ENCODE assay signal across 7 mouse cellular contexts in genomic region chr6:4003445-4003844, GRCm38 (mm10). TPM values are rescaled to one million over a fixed set of nuclear protein-coding genes. Genes with fewer than 3 reads are reported as not detected.
DNase-seq lines count a peak whose midpoint lies in the region; ATAC-seq lines count a peak whose summit lies in the region.

No protein-coding gene starts in this region.

- H3K4me3 ChIP-seq in midbrain, embryonic 16.5 days (ENCODE audit: low read depth, low read length), result no peak overlapping the region
- H3K4me3 ChIP-seq in midbrain, embryonic 11.5 days (ENCODE audit: low read depth, low read length), result no peak overlapping the region
- peak overlapping the region; percentile 63 for H3K4me3 ChIP-seq in heart, embryonic 15.5 days
- H3K4me3 ChIP-seq in limb, embryonic 15.5 days, result peak overlapping the region; percentile 51

- no peaks in the 10 kb centered on the region for H3K36me3 ChIP-seq in midbrain, embryonic 16.5 days (ENCODE audit: control insufficient read depth, insufficient read depth, low read length)
- H3K36me3 ChIP-seq in midbrain, embryonic 11.5 days (ENCODE audit: control insufficient read depth, insufficient read depth, low read length), result no peaks in the 10 kb centered on the region
- H3K36me3 ChIP-seq in heart, embryonic 15.5 days, result 0 out of 2 replicates have a peak, but pooled peaks cover under 1% of the 10 kb centered on the region
- H3K36me3 ChIP-seq in limb, embryonic 15.5 days, result no peaks in the 10 kb centered on the region

- no peak for DNase-seq in midbrain, embryonic 11.5 days (ENCODE audit: low spot score, missing footprints)
- DNase-seq in layer of hippocampus, postnatal 14 days (ENCODE audit: low spot score in 2 of 2), result no peak

- WGBS in midbrain, embryonic 16.5 days, result 64% methylated on average over 4 of the region's 4 CpGs
- whole genome bisulfite sequencing in midbrain, embryonic 11.5 days, result 68% methylated on average over 4 of the region's 4 CpGs
- WGBS in heart, embryonic 15.5 days, result 32% methylated on average over 4 of the region's 4 CpGs
- WGBS in limb, embryonic 15.5 days, result 22% methylated on average over 4 of the region's 4 CpGs

- H3K9me3 ChIP-seq in midbrain, embryonic 16.5 days (replicated peaks; ENCODE audit: control insufficient read depth, low read length, poor library complexity, severe bottlenecking), result no peaks in the 10 kb centered on the region
- no peaks in the 10 kb centered on the region for H3K9me3 ChIP-seq in midbrain, embryonic 11.5 days (ENCODE audit: control insufficient read depth, low read length)
- no peaks in the 10 kb centered on the region for H3K9me3 ChIP-seq in heart, embryonic 15.5 days (replicated peaks)
- no peaks in the 10 kb centered on the region for H3K9me3 ChIP-seq in limb, embryonic 15.5 days

- H3K27ac ChIP-seq in midbrain, embryonic 16.5 days (ENCODE audit: low read length), result no peak overlapping the region
- no peak overlapping the region for H3K27ac ChIP-seq in midbrain, embryonic 11.5 days (ENCODE audit: low read depth, low read length)
- H3K27ac ChIP-seq in heart, embryonic 15.5 days, result peak overlapping the region; percentile 92
- peak overlapping the region; percentile 72 for H3K27ac ChIP-seq in limb, embryonic 15.5 days

- H3K4me1 ChIP-seq in midbrain, embryonic 16.5 days (ENCODE audit: control insufficient read depth, insufficient read depth, low read length), result peaks cover 3% of the 10 kb centered on the region; the same call in 1 of the 2 replicates
- no peaks in the 10 kb centered on the region; the same call in 1 of the 2 replicates for H3K4me1 ChIP-seq in midbrain, embryonic 11.5 days (ENCODE audit: control insufficient read depth, insufficient read depth, low read length)
- H3K4me1 ChIP-seq in heart, embryonic 15.5 days (replicated peaks), result peaks cover 11% of the 10 kb centered on the region
- peaks cover 18% of the 10 kb centered on the region for H3K4me1 ChIP-seq in limb, embryonic 15.5 days

- no peak overlapping the region for H3K9ac ChIP-seq in midbrain, embryonic 16.5 days (ENCODE audit: low read depth, low read length)
- H3K9ac ChIP-seq in midbrain, embryonic 11.5 days (ENCODE audit: low read length), result no peak overlapping the region
- no peak overlapping the region for H3K9ac ChIP-seq in heart, embryonic 15.5 days
- H3K9ac ChIP-seq in limb, embryonic 15.5 days, result no peak overlapping the region

- peak overlapping the region; percentile 52; the same call in 1 of the 2 replicates for H3K4me2 ChIP-seq in midbrain, embryonic 16.5 days (ENCODE audit: low read length)
- H3K4me2 ChIP-seq in midbrain, embryonic 11.5 days, result no peak overlapping the region
- H3K4me2 ChIP-seq in heart, embryonic 15.5 days, result peak overlapping the region; percentile 72
- H3K4me2 ChIP-seq in limb, embryonic 15.5 days, result peak overlapping the region; percentile 73

- H3K27me3 ChIP-seq in midbrain, embryonic 16.5 days (ENCODE audit: control insufficient read depth, insufficient read depth, low read depth, low read length), result no peaks in the 10 kb centered on the region
- H3K27me3 ChIP-seq in midbrain, embryonic 11.5 days (ENCODE audit: control insufficient read depth, insufficient read depth, low read length), result no peaks in the 10 kb centered on the region
- H3K27me3 ChIP-seq in heart, embryonic 15.5 days, result no peaks in the 10 kb centered on the region
- no peaks in the 10 kb centered on the region for H3K27me3 ChIP-seq in limb, embryonic 15.5 days

- no peak for ATAC-seq in midbrain, embryonic 16.5 days
- no peak for ATAC-seq in midbrain, embryonic 11.5 days (ENCODE audit: low FRiP score)
- ATAC-seq in heart, embryonic 15.5 days (replicated peaks; ENCODE audit: insufficient number of reproducible peaks, insufficient read depth, low FRiP score, low read depth), result peak; percentile 27; the same call in 1 of the 2 replicates
- no peak for ATAC-seq in limb, embryonic 15.5 days (ENCODE audit: insufficient number of reproducible peaks, low FRiP score, low TSS enrichment, low read depth)
- no peak for ATAC-seq in megakaryocyte-erythroid progenitor cell, adult 5-6 weeks (replicated peaks; ENCODE audit: low FRiP score, low TSS enrichment, poor library complexity, severe bottlenecking)
- no peak for ATAC-seq in cerebellum, adult (ENCODE audit: insufficient number of reproducible peaks, low FRiP score, low TSS enrichment)

RNA-seq across cellular contexts. Expression of gene Gng11, which starts 0.3 kb away (rescaled TPM):
- polyA plus RNA-seq in midbrain, embryonic 16.5 days (2015; fragmentation: Nextera tagmentation; extraction: Ambion mirVana), result 21.8 and 22.8 TPM in 2 replicates
- 40.2 and 43.7 TPM in 2 replicates for polyA plus RNA-seq in midbrain, embryonic 11.5 days (2014; fragmentation: Nextera tagmentation; extraction: Ambion mirVana)
- polyA plus RNA-seq in heart, embryonic 15.5 days (2015; fragmentation: Nextera tagmentation; extraction: Ambion mirVana), result 88.0 and 135 TPM in 2 replicates
- 86.6 and 96.0 TPM in 2 replicates for polyA plus RNA-seq in limb, embryonic 15.5 days (2015; fragmentation: Nextera tagmentation; extraction: Ambion mirVana)
- 10 to 100 TPM in 1 of 2 experiments, 1 to 10 TPM in 1; 9.9 to 10.8 TPM for total RNA-seq in layer of hippocampus, postnatal 14 days (2021)
- 3.8 and 6.4 TPM in 2 replicates for total RNA-seq in megakaryocyte-erythroid progenitor cell, adult 5-6 weeks (2014; fragmentation: Nextera tagmentation)
- 1.1 and 8.3 TPM in 2 replicates for total RNA-seq in megakaryocyte-erythroid progenitor cell, adult 5-6 weeks (2017)

RNA-seq across cellular contexts. Expression of gene Gngt1, which starts 9.9 kb away (rescaled TPM):
- polyA plus RNA-seq in midbrain, embryonic 16.5 days (2015; fragmentation: Nextera tagmentation; extraction: Ambion mirVana), result 0.24 TPM in 1 of 2 replicates, not detected in the other
- polyA plus RNA-seq in midbrain, embryonic 11.5 days (2014; fragmentation: Nextera tagmentation; extraction: Ambion mirVana), result not detected in 2 replicates
- not detected in 2 replicates for polyA plus RNA-seq in heart, embryonic 15.5 days (2015; fragmentation: Nextera tagmentation; extraction: Ambion mirVana)
- not detected in 2 replicates for polyA plus RNA-seq in limb, embryonic 15.5 days (2015; fragmentation: Nextera tagmentation; extraction: Ambion mirVana)
- not detected for total RNA-seq in layer of hippocampus, postnatal 14 days (2021)
- not detected in 2 replicates for total RNA-seq in megakaryocyte-erythroid progenitor cell, adult 5-6 weeks (2014; fragmentation: Nextera tagmentation)
- not detected in 2 replicates for total RNA-seq in megakaryocyte-erythroid progenitor cell, adult 5-6 weeks (2017)

RNA-seq across cellular contexts. Expression of gene Tfpi2, which starts 14.7 kb away (rescaled TPM):
- polyA plus RNA-seq in midbrain, embryonic 16.5 days (2015; fragmentation: Nextera tagmentation; extraction: Ambion mirVana), result 0.34 and 0.40 TPM in 2 replicates
- 0.28 and 0.68 TPM in 2 replicates for polyA plus RNA-seq in midbrain, embryonic 11.5 days (2014; fragmentation: Nextera tagmentation; extraction: Ambion mirVana)
- 4.5 TPM in 2 replicates for polyA plus RNA-seq in heart, embryonic 15.5 days (2015; fragmentation: Nextera tagmentation; extraction: Ambion mirVana)
- 2.5 and 4.6 TPM in 2 replicates for polyA plus RNA-seq in limb, embryonic 15.5 days (2015; fragmentation: Nextera tagmentation; extraction: Ambion mirVana)
- under 1 TPM; 0.21 to 0.24 TPM for total RNA-seq in layer of hippocampus, postnatal 14 days (2021)
- 0.89 TPM in 1 of 2 replicates, not detected in the other for total RNA-seq in megakaryocyte-erythroid progenitor cell, adult 5-6 weeks (2014; fragmentation: Nextera tagmentation)
- total RNA-seq in megakaryocyte-erythroid progenitor cell, adult 5-6 weeks (2017), result not detected in 2 replicates

Comparison
In these comparisons a context has a peak if more than half of its experiments do, and no peak if none do; other contexts are left out.
1. H3K27ac ChIP-seq: peak in heart, embryonic 15.5 days (single experiment) and limb, embryonic 15.5 days (single experiment); none in midbrain, embryonic 16.5 days (single experiment) and midbrain, embryonic 11.5 days (single experiment).
2. H3K4me3 ChIP-seq: peak in heart, embryonic 15.5 days (single experiment) and limb, embryonic 15.5 days (single experiment); none in midbrain, embryonic 16.5 days (single experiment) and midbrain, embryonic 11.5 days (single experiment).